In the genomic region with DNA sequence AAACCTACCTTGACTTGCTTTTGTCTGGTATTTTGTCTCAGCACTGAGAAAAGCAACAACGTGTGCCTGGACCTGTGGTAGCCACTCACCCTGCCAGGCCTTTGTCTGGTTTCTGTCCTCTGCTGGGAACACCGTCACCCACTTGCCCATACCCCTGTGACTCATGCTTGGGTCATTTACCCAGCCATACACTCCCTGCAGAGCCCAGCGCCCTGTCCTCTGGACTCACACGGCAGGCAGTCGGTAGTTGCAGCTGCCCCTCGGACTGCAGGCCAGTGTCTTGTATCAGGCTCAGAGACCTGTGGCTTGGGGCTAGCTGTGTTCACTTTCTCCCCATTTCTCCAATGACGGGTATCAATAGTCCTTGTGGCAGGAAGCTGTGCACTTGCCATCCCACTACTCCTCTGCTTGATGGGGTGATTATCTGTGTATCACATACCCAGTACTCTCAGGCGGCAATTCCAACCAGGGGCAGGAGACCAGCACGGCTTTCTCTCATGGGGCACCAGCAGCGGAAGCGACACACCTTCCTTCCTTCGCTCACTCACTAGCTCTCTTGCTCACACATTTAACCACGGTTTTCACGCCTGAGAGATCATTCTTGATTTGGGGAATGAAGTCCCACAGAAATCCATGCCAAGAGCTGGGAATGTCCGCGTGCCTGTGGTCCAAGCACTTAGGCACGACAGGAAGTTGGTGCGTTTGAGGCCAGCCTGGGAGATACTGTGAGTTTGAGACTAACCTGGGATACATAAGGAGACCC, we compare ENCODE assay signal across 19 mouse cellular contexts.
DNase-seq lines count a peak whose midpoint lies in the region; ATAC-seq and TF ChIP-seq lines count a peak whose summit lies in the region.
"Had no signal": no experiment of that assay in that cellular context is flagged by ENCODE, and none has a peak within 500 bp of the region (broad histone marks: within the 10 kb centered on the region; RNA-seq: fewer than 3 reads in every experiment).

No protein-coding gene starts in this region.

- no peak overlapping the region for H3K9ac ChIP-seq in kidney, postnatal 0 days (ENCODE audit: low read depth, low read length)
- H3K9ac ChIP-seq: embryonic facial prominence, embryonic 12.5 days; forebrain, embryonic 15.5 days; heart, embryonic 15.5 days; hindbrain, embryonic 13.5 days had no signal

- peak; percentile 5 for DNase-seq in adrenal gland, postnatal 10 days
- no peak for DNase-seq in adrenal gland, adult 2 months
- DNase-seq in kidney, postnatal 0 days (ENCODE audit: low spot score) = no peak
- DNase-seq in kidney, postnatal 10 days = no peak
- DNase-seq in Patski (ENCODE audit: low read depth, low spot score) = peak; percentile 90
- no peak for DNase-seq in retina, embryonic 14.5 days (ENCODE audit: low spot score)
- DNase-seq in spleen, postnatal 14 days (ENCODE audit: low spot score in 2 of 2) = no peak
- DNase-seq: adrenal gland, adult 8-10 months; cerebellum, adult 11 months; cerebellum, adult 8-10 months; gastrocnemius, postnatal 36 days; heart, adult 11 months had no signal

- CTCF ChIA-PET in Patski (lab: Charles Lee) = interaction anchor here (1.5 kb wide), 2 partner anchors 10 to 12 kb away, joined by 3 to 4 read pairs; no protein-coding TSS in a partner anchor

- no peaks in the 10 kb centered on the region for H3K27me3 ChIP-seq in kidney, postnatal 0 days (ENCODE audit: insufficient read depth, low read length)
- H3K27me3 ChIP-seq in Patski = no peaks in the 10 kb centered on the region
- H3K27me3 ChIP-seq: embryonic facial prominence, embryonic 12.5 days had no signal

- in situ Hi-C loops in Patski (cut with MboI; ENCODE audit: low pct_unique_long_range_greater_than_20kb) = no loop called here

- H3K9me3 ChIP-seq in kidney, postnatal 0 days (replicated peaks; ENCODE audit: low read length) = no peaks in the 10 kb centered on the region
- H3K9me3 ChIP-seq: embryonic facial prominence, embryonic 12.5 days; forebrain, embryonic 15.5 days; heart, embryonic 15.5 days; hindbrain, embryonic 13.5 days had no signal

- no peaks in the 10 kb centered on the region for H3K4me1 ChIP-seq in kidney, postnatal 0 days (replicated peaks; ENCODE audit: insufficient read depth, low read length)
- H3K4me1 ChIP-seq: embryonic facial prominence, embryonic 12.5 days; forebrain, embryonic 15.5 days; heart, embryonic 15.5 days; hindbrain, embryonic 13.5 days had no signal

- H3K4me3 ChIP-seq in kidney, postnatal 0 days (replicated peaks; ENCODE audit: low read depth, low read length) = no peak overlapping the region
- H3K4me3 ChIP-seq: embryonic facial prominence, embryonic 12.5 days; forebrain, embryonic 15.5 days; heart, embryonic 15.5 days; hindbrain, embryonic 13.5 days had no signal

- peak; percentile 43; the same call in 1 of the 2 replicates for ATAC-seq in kidney, postnatal 0 days (replicated peaks; ENCODE audit: low FRiP score, low read depth)
- peak; percentile 94 for ATAC-seq in Patski
- ATAC-seq: CD4-positive, CD25-positive, alpha-beta regulatory T cell, adult 4 months; forebrain, embryonic 15.5 days; hindbrain, postnatal 0 days had no signal

- no peak overlapping the region for H3K4me2 ChIP-seq in kidney, postnatal 0 days (ENCODE audit: low read length)
- H3K4me2 ChIP-seq: embryonic facial prominence, embryonic 12.5 days; forebrain, embryonic 15.5 days; heart, embryonic 11.5 days; heart, embryonic 15.5 days; hindbrain, embryonic 13.5 days had no signal

- H3K27ac ChIP-seq in kidney, postnatal 0 days = no peak overlapping the region
- H3K27ac ChIP-seq: embryonic facial prominence, embryonic 12.5 days; forebrain, embryonic 15.5 days; heart, embryonic 15.5 days; hindbrain, embryonic 13.5 days; hindbrain, postnatal 0 days had no signal

- POLR2A ChIA-PET in Patski (lab: Charles Lee) = interaction anchor here (0.6 to 0.9 kb wide), 2 partner anchors 11 to 1242 kb away, joined by 3 read pairs; no protein-coding TSS in a partner anchor

- 78% methylated on average over 18 of the region's 18 CpGs for WGBS in kidney, postnatal 0 days

- H3K36me3 ChIP-seq in kidney, postnatal 0 days (ENCODE audit: insufficient read depth, low read length) = no peaks in the 10 kb centered on the region
- H3K36me3 ChIP-seq: embryonic facial prominence, embryonic 12.5 days; forebrain, embryonic 15.5 days; heart, embryonic 15.5 days; hindbrain, embryonic 13.5 days had no signal

- TF ChIP-seq CTCF in kidney, postnatal 0 days (IDR thresholded peaks at IDR 0.05; ENCODE audit: low read depth) = no peak
- TF ChIP-seq CTCF in Patski (IDR thresholded peaks at IDR 0.05) = no peak

Comparison
In these comparisons a context has a peak if more than half of its experiments do, and no peak if none do; other contexts are left out.
1. DNase-seq: peak in adrenal gland, postnatal 10 days (single experiment) and Patski (single experiment); none in adrenal gland, adult 2 months (single experiment), kidney, postnatal 0 days (single experiment), kidney, postnatal 10 days (single experiment), retina, embryonic 14.5 days (single experiment) and spleen, postnatal 14 days (0 of 2).